Mouse (Mus musculus): ENCODE results near the gene Ube2s.
A peak's percentile ranks its signal among the peaks of the same experiment; 100 is the strongest.
"Not testable (repeated sequence)": the region's sequence is repeated elsewhere in the genome, so short reads cannot be mapped to it uniquely, and the experiment has no call there.

Ube2s gene

GRCm38 (mm10) chr7:4820925-4821324 is 8.5 kb upstream of the Ube2s start:
- DNase-seq (ENCODE audit: low spot score): not testable (repeated sequence)

DNA sequence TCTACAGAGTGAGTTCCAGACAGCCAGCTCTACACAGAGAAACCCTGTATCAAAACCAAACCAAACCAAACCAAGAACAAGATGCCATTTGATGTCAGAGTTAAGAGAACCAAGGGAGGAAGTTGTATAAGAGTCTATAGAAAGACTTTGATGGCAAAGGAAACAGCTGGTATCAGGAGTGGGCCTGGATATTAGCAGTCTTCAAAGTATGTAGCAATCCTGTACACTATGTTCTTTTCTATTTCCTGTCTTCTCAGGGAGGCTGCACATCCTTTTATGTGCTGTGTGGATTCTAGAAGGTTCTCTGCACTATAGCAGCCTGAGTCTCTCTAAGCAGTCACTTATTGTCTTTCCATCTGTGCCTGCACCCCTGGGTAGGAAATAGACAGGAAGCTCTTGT is 4.2 kb upstream of the Ube2s start:
- DNase-seq (ENCODE audit: low spot score): no peak

GRCm38 (mm10) chr7:4813105-4813791 is 858 bp upstream of the Ube2s start:
- DNase-seq (ENCODE audit: low spot score): no peak

DNA sequence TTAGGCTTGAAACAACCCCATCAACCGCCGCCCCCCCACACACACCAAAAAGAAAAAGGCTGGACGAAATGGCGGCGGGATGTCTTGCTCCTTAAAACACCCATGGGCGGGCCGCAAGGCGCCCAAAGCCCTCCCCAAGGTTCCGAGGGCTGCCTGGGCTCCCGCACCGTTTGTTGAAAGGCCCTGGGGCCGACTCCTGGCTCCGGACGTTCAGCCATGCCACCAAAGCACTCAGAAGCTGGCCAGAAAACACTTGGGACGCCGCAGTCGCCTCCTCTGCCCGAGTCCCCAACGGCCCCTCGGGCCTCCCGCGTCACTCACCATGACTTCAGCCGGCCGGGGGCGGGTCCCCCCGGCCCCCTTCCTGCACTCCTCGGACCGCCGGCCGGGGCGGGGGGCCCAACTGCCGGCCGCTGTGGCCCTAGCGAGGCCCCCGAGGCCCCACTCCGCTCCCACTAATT is 518 bp downstream of the Ube2s start:
- peak; percentile 41 for DNase-seq (ENCODE audit: low spot score)

GRCm38 (mm10) chr7:4811131-4811530 is 1.3 kb downstream of the Ube2s start:
- DNase-seq (ENCODE audit: low spot score): not testable (repeated sequence)

DNA sequence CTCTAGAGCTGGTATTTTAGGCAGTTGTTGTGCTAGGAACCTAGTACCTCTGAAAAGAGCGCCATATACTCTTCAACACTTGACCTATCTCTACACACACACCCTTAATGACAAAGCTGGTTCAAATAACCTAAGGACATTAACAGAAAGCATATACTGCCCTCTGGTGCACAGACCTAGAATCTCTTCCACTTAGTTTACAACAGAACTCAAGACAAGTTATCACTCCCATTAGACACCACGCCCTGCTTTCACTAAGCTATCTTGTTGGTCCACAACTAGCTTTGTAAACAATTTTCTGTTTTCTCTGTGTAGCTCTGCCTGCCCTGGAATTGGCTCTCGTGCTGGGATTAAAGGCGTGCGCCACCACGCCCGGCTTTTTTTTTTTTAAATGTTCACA is 5.7 kb downstream of the Ube2s start:
- DNase-seq (ENCODE audit: low spot score): no peak

DNA sequence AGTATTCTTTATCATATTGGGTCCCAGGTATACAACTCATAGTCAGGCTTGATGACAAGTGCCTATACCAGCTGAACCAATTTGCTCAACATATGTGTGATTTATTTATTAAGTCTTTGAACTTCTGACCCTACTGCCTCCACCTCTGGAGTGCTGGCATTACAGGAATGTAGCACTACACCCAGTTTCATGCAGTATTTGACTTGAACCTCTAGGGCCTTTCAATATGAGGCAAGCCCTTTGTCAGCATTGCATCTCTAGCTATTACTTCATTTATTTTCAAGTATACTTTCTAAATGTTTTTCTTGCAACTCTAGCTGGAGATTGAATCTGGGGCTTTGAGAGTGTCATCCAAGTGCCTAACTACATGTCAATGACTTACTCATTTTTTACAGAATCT is 10.1 kb downstream of the Ube2s start:
- DNase-seq (ENCODE audit: low spot score): no peak

DNA sequence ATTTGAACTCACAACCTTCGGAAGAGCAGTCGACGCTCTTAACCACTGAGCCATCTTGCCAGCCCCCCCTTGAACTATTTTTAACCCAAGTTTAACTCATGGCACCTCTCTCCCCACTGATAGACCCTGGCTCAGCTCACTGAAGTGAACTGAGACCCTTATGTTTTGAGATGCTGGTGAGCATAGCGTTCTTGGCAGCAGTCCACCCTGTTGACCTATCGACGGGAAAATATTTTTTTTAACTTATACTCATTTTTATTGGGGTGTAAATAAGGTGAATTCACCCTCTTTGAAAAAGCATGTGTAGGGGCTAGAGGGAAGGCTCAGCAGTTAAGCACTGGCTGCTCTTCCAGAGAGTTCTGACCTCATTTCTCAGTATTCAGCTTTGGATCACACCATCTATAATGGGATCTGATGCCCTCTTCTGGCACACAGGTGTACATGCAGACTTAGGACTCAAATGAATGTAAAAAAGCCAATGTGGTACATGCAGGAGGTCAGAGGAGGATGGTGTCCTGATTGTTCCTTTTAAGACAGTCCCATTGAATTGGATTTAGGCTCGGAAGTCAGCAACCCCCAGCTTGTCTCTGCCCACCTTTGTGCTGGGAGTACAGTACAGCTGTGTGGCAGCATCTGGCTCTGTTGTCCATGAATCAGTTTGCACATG is 16.5 kb downstream of the Ube2s start:
- DNase-seq (ENCODE audit: low spot score): no peak

- DNase-seq (ENCODE audit: low spot score): no peak
Observed at GRCm38 (mm10) chr7:4794631-4795168, 17.7 kb downstream of the Ube2s start.

- DNase-seq (ENCODE audit: low spot score): no peak
Observed at GRCm38 (mm10) chr7:4793674-4794073, 18.7 kb downstream of the Ube2s start.

DNA sequence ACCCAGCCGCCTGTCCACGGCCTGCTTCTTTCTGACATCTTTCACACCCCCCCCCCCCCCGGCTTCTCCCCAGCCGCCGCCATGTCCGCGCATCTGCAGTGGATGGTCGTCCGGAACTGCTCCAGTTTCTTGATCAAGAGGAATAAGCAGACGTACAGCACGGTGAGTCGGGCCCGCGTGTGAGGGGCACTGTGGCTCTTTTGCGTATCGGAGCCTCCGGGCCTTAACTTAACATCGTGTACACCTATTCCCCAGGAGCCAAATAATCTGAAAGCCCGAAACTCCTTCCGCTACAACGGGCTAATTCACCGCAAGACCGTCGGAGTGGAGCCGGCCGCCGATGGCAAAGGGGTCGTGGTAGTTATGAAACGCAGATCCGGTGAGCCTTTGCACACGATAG is 19.1 kb downstream of the Ube2s start:
- DNase-seq (ENCODE audit: low spot score): not testable (repeated sequence)

GRCm38 (mm10) chr7:4792278-4793212 is 19.8 kb downstream of the Ube2s start, which contains the start of gene Rpl28:
TSS of gene Rpl28 (plus strand) at chr7:4792874.
- DNase-seq (ENCODE audit: low spot score): peak; percentile 83

- DNase-seq (ENCODE audit: low spot score): peak; percentile 71
Observed at GRCm38 (mm10) chr7:4789436-4789935, 22.9 kb downstream of the Ube2s start, which contains the start of gene Tmem238. TSS of gene Tmem238 (minus strand) at chr7:4789656.

DNA sequence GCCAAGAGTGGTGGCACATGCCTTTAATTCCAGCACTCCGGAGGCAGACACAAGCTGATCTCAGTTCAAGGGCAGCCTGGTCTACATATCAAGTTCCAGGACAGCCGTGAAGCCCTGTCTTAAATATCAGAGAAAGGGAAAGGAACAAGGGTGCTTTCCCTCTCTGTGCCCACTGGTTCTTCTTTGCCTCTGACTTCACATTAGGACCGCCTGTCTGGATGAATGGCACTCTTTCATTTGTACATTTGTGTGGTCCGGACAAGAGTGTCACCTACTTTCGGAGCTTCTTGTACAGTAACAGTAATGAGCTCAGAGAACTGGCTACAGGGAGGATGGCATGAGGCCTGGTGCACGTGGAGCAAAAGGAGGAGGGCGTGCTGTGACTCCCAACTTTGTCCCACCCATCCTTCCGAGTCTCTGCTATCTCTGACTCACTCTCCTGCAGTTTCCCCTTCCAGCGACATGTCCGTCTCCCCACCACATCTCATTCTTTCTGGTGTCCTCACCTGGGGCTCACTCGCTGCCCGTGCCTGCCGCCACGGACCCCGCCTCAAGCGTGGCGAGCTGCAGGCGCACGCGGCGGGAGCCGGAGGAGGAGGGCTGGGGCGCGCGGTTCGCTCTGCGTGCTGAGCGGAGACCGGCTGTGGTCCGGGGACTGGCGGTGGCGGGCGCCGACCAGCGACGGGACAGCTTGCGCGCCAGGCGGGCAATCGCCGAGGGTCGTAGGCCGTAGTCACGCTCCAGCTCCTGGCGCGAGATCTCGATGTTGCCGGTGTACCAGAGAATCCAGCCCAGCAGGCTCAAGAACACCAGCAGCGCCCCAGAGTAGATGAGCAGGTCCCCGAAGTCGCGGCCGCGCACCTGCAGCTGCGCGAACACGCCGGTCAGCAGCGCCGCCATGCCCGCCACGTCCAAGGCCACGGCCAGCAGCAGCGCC is 23.6 kb downstream of the Ube2s start:
- DNase-seq (ENCODE audit: low spot score): peak; percentile 56

DNA sequence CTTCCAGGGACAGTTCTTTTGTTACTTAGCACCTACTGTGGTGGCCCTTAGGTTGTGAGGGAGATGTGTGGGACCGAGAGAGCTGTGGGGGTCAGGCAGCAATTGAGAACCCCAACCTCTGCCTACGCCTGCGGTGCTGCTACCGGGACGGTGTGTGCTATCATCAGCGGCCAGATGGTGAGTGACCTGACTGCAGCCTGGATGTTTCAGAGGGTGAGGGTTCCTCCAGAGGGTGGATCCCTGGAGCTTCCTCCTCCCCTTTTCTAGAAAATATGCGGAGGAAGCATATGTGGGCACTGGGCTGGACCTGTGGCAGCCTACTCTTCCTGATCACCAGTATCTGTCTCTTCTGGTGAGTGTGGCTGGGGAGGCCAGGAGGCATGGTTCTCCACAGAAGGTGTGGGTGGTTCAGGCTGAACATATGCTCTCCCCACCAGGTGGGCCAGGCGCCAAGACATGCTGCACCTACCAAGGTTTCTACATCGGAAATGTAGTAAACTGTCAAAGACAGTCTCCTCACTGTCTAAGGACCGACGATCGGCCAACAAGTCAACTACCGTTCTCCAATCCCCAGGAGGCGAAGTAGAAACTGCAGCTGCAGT is 28.6 kb downstream of the Ube2s start:
- DNase-seq (ENCODE audit: low spot score): no peak

DNA sequence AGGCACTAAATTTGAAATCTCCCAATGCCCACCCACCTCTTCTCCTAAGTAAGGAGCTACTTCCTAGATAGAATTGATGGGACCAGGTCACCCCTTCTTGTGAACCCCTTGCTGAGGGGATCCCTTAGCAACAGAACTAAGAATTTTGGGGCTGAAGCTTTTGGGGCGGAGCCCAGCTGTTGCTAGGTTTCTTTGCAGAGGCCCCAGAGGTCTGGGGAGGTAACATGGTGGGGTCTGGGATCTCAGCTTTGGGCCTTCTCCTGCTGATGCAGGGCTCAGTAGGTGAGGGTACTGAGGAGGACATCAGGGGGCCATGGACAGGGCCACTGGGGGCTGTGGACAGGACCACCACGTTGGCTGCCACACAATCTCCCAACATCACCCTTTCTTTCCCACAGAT is 29.6 kb downstream of the Ube2s start, which contains the start of the genes Il11 and Tmem190:
Gene Il11 (minus strand): TSS at position 101 of the 400 bp plus-strand sequence.
Gene Tmem190 (plus strand): TSS at position 179 of the 400 bp plus-strand sequence.
- DNase-seq (ENCODE audit: low spot score): no peak

GRCm38 (mm10) chr7:4782130-4782529 is 30.3 kb downstream of the Ube2s start:
- DNase-seq (ENCODE audit: low spot score): no peak

DNA sequence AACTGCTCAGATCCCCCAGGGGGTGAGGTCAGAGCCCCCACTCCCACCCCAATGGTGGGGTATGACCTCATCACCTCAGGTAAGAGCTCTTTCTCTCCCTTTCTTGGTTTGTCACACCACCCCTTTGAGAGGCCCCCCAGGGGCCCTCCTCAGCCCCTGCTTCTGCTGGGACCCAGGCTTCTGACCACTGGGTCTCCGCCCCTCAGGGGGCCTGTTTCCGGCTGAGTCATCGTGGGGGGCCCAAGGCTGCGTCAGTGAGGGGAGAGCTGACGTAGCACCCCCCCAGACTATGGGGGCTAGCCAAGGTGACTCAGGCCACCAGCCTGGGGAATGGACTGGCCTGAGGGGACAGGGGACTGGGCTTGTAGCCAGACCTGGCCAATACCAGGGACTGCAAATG is 32.5 kb downstream of the Ube2s start:
- no peak for DNase-seq (ENCODE audit: low spot score)

DNA sequence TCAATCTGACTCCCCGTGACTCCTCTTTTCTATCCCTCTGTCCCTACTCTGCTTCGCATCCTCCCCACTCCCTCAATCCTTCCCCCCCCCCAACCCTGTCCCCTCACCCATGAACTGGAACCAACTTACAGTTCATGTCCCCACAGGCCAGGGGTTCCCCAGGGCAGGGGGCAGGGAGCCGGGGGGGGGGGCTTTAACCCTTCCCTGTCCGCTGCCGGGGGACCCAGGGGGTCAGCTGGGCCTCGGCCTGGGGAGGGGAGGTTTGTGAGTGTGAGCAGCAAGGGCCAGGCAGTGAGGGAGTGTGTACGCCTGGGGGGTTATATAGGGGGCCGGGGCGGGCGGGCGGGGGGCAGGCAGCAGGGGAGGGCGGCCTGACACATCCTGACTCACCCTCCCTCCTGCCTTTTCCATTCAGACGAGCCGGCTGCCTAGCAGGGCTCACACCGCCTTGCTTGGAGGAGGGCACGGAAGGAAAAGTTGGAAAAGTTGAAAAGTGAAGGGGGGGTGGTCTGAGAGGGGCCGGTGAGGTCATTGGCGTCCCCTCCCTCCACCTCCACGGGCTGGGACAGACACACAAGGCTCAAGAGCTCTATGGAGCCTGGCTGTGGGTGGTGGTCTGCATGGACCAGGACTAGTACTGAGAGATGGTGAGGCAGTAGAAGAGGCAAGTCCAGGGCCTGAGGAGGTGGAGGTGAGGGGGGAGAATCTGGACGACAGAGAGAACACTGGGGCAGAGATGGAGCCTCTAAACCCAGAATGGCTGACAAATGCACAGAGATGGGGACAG is 34.3 kb downstream of the Ube2s start:
- DNase-seq (ENCODE audit: low spot score): no peak

Measured in urinary bladder, postnatal 25 days (tissue).